In the genomic region with DNA sequence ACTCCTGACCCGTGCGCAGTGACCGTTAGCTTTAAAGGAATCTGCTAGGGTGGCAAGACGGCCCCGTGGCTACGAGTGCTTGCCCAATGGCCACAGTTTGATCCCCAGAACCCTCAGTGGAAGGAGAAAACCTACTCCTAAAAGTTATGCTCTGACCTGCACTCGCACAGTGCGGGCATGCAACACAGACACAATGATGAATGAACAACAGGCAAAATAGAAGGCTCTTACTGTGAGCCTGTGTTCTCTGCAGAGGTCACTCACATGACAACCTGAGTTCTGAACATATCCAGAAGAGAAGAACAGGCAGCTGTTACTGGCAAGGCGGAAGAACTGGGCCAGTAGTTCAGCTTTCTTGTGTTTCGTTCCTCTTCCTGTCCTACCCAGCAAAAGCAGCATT, we compare ENCODE assay signal across 9 mouse cellular contexts. TPM values are rescaled to one million over a fixed set of nuclear protein-coding genes. Genes with fewer than 3 reads are reported as not detected.
DNase-seq lines count a peak whose midpoint lies in the region; ATAC-seq and TF ChIP-seq lines count a peak whose summit lies in the region.
"Had no signal": no experiment of that assay in that cellular context is flagged by ENCODE, and none has a peak within 500 bp of the region (broad histone marks: within the 10 kb centered on the region; RNA-seq: fewer than 3 reads in every experiment).

No protein-coding gene starts in this region.

- no peak overlapping the region for H3K27ac ChIP-seq in intestine, embryonic 14.5 days (ENCODE audit: low read depth)
- no peak overlapping the region for H3K27ac ChIP-seq in intestine, embryonic 16.5 days (ENCODE audit: low read length)
- peak overlapping the region; percentile 69 for H3K27ac ChIP-seq in spleen, adult 2 months (ENCODE audit: insufficient read depth, low read length)
- H3K27ac ChIP-seq in heart, embryonic 16.5 days (ENCODE audit: low read length) = peak overlapping the region; percentile 9; the same call in 1 of the 2 replicates
- H3K27ac ChIP-seq: neural tube, embryonic 12.5 days had no signal

- no peak for ATAC-seq in intestine, embryonic 14.5 days (replicated peaks; ENCODE audit: low FRiP score, low TSS enrichment, low read depth)
- ATAC-seq in intestine, embryonic 16.5 days = no peak
- no peak for ATAC-seq in heart, embryonic 16.5 days (replicated peaks; ENCODE audit: extremely low read depth, insufficient read depth, low FRiP score)

- H3K9me3 ChIP-seq in intestine, embryonic 14.5 days (ENCODE audit: control insufficient read depth, low read length) = no peaks in the 10 kb centered on the region
- no peaks in the 10 kb centered on the region for H3K9me3 ChIP-seq in intestine, embryonic 16.5 days (ENCODE audit: control insufficient read depth, low read length)
- H3K9me3 ChIP-seq in heart, embryonic 16.5 days (replicated peaks; ENCODE audit: control insufficient read depth, low read length) = no peaks in the 10 kb centered on the region
- H3K9me3 ChIP-seq: megakaryocyte, embryonic 14.5 days; neural tube, embryonic 12.5 days had no signal

- no peak for TF ChIP-seq CTCF in spleen, adult 2 months (IDR thresholded peaks at IDR 0.05; ENCODE audit: extremely low read depth, insufficient read depth, insufficient read length, insufficient replicate concordance)

- DNase-seq in intestine, embryonic 14.5 days (ENCODE audit: low spot score) = peak; percentile 50
- peak in 1 of 2 experiments; percentile 23 for DNase-seq in spleen, adult 2 months (ENCODE audit: low read depth in 1 of 2, low spot score in 2 of 2)
- DNase-seq in spleen, adult 18-20 months = no peak
- peak; percentile 43 for DNase-seq in splenic B cell, adult 2 months (ENCODE audit: low read depth, low spot score)
- DNase-seq in layer of hippocampus, adult 18-20 months (ENCODE audit: low spot score in 2 of 2) = no peak

- H3K36me3 ChIP-seq in intestine, embryonic 14.5 days (ENCODE audit: control insufficient read depth, insufficient read depth, low read length) = no peaks in the 10 kb centered on the region
- H3K36me3 ChIP-seq in intestine, embryonic 16.5 days (ENCODE audit: control insufficient read depth, insufficient read depth, low read length) = no peaks in the 10 kb centered on the region
- no peaks in the 10 kb centered on the region for H3K36me3 ChIP-seq in spleen, adult 2 months (ENCODE audit: control insufficient read depth, insufficient read depth, low read length)
- no peaks in the 10 kb centered on the region for H3K36me3 ChIP-seq in heart, embryonic 16.5 days (ENCODE audit: control insufficient read depth, insufficient read depth)
- H3K36me3 ChIP-seq in splenic B cell, adult 2 months (ENCODE audit: control insufficient read depth, insufficient read depth, low read length, poor library complexity, severe bottlenecking) = no peaks in the 10 kb centered on the region
- H3K36me3 ChIP-seq: neural tube, embryonic 12.5 days had no signal

- TF ChIP-seq POLR2A in spleen, adult 2 months (IDR thresholded peaks at IDR 0.05; ENCODE audit: low read depth, low read length) = no peak

- 59% methylated on average over 10 of the region's 10 CpGs for WGBS in intestine, embryonic 14.5 days
- WGBS in intestine, embryonic 16.5 days = 66% methylated on average over 10 of the region's 10 CpGs
- 54% methylated on average over 10 of the region's 10 CpGs for WGBS in spleen, adult 2 months
- 75% methylated on average over 10 of the region's 10 CpGs for whole genome bisulfite sequencing in heart, embryonic 16.5 days

- no peak overlapping the region for H3K9ac ChIP-seq in intestine, embryonic 14.5 days (ENCODE audit: low read length)
- H3K9ac ChIP-seq in intestine, embryonic 16.5 days (ENCODE audit: low read depth, low read length) = no peak overlapping the region
- no peak overlapping the region for H3K9ac ChIP-seq in heart, embryonic 16.5 days (ENCODE audit: low read length)
- H3K9ac ChIP-seq: neural tube, embryonic 12.5 days had no signal

- H3K4me2 ChIP-seq in intestine, embryonic 14.5 days (ENCODE audit: low read length) = no peak overlapping the region
- H3K4me2 ChIP-seq in intestine, embryonic 16.5 days (ENCODE audit: low read depth, low read length) = no peak overlapping the region
- no peak overlapping the region for H3K4me2 ChIP-seq in heart, embryonic 16.5 days (ENCODE audit: low read depth, low read length)
- H3K4me2 ChIP-seq: neural tube, embryonic 12.5 days had no signal

- no peaks in the 10 kb centered on the region for H3K27me3 ChIP-seq in intestine, embryonic 14.5 days (replicated peaks; ENCODE audit: control insufficient read depth, insufficient read depth, low read length)
- H3K27me3 ChIP-seq in intestine, embryonic 16.5 days (replicated peaks; ENCODE audit: control insufficient read depth, insufficient read depth, low read length) = no peaks in the 10 kb centered on the region
- no peaks in the 10 kb centered on the region for H3K27me3 ChIP-seq in spleen, adult 2 months (ENCODE audit: control insufficient read depth, insufficient read depth, low read length)
- no peaks in the 10 kb centered on the region for H3K27me3 ChIP-seq in heart, embryonic 16.5 days (ENCODE audit: control insufficient read depth, insufficient read depth, low read length)
- no peaks in the 10 kb centered on the region for H3K27me3 ChIP-seq in splenic B cell, adult 2 months (ENCODE audit: control insufficient read depth, insufficient read depth, low read length, poor library complexity, severe bottlenecking)
- H3K27me3 ChIP-seq: megakaryocyte, embryonic 14.5 days; neural tube, embryonic 12.5 days had no signal

- H3K4me3 ChIP-seq in intestine, embryonic 14.5 days (ENCODE audit: low read depth, low read length) = no peak overlapping the region
- no peak overlapping the region for H3K4me3 ChIP-seq in intestine, embryonic 16.5 days (ENCODE audit: low read length)
- no peak overlapping the region for H3K4me3 ChIP-seq in spleen, adult 2 months (ENCODE audit: extremely low read depth, insufficient read depth, insufficient read length)
- H3K4me3 ChIP-seq in heart, embryonic 16.5 days (ENCODE audit: low read length) = no peak overlapping the region
- H3K4me3 ChIP-seq: megakaryocyte, embryonic 14.5 days; neural tube, embryonic 12.5 days had no signal

- H3K4me1 ChIP-seq in intestine, embryonic 14.5 days (replicated peaks; ENCODE audit: control insufficient read depth, insufficient read depth, low read length) = peaks cover 18% of the 10 kb centered on the region
- H3K4me1 ChIP-seq in intestine, embryonic 16.5 days (ENCODE audit: control insufficient read depth, insufficient read depth, low read length) = peaks cover 21% of the 10 kb centered on the region
- peaks cover 17% of the 10 kb centered on the region for H3K4me1 ChIP-seq in spleen, adult 2 months (ENCODE audit: control insufficient read depth, insufficient read depth, insufficient read length)
- H3K4me1 ChIP-seq in heart, embryonic 16.5 days (ENCODE audit: control insufficient read depth, insufficient read depth, low read length) = peaks cover 15% of the 10 kb centered on the region

RNA-seq across cellular contexts. Expression of a gene that starts 43.5 kb away (rescaled TPM):
- polyA plus RNA-seq in intestine, embryonic 14.5 days (2014; fragmentation: Nextera tagmentation; extraction: Ambion mirVana) = 0.13 and 0.14 TPM in 2 replicates
- polyA plus RNA-seq in intestine, embryonic 16.5 days (2015; fragmentation: Nextera tagmentation; extraction: Ambion mirVana) = 1.4 and 3.4 TPM in 2 replicates
- polyA plus RNA-seq in spleen, adult 2 months (2012; rRNA removed) = 0.07 TPM in 1 of 2 replicates, not detected in the other
- polyA plus RNA-seq in heart, embryonic 16.5 days (2015; fragmentation: Nextera tagmentation; extraction: Ambion mirVana) = 0.76 and 1.3 TPM in 2 replicates
- total RNA-seq in layer of hippocampus, adult 18-20 months (2021) = 1 to 10 TPM in 1 of 2 experiments, under 1 TPM in 1; 0.74 to 1.6 TPM
- polyA plus RNA-seq: neural tube, embryonic 12.5 days had no signal

Comparison
In these comparisons a context has a peak if more than half of its experiments do, and no peak if none do; other contexts are left out.
1. DNase-seq: peak in intestine, embryonic 14.5 days (single experiment) and splenic B cell, adult 2 months (single experiment); none in spleen, adult 18-20 months (0 of 2) and layer of hippocampus, adult 18-20 months (0 of 2).
2. H3K27ac ChIP-seq: peak in spleen, adult 2 months (single experiment) and heart, embryonic 16.5 days (single experiment); none in intestine, embryonic 14.5 days (single experiment) and intestine, embryonic 16.5 days (single experiment).